Mouse (Mus musculus): Measurements from ENCODE around the gene Satb1. TPM values are rescaled to one million over a fixed set of nuclear protein-coding genes. Genes with fewer than 3 reads are reported as not detected.
A peak's percentile ranks its signal among the peaks of the same experiment; 100 is the strongest.

Gene Satb1
- total RNA-seq (2017): 174 and 181 TPM in 2 replicates

GRCm38 (mm10) chr17:51832900-51833577 is at the start of gene Satb1:
Gene Satb1, minus strand, starts transcription at chr17:51833290.
- peak; percentile 80 for ATAC-seq (ENCODE audit: extremely low read depth, insufficient number of reproducible peaks, low FRiP score, poor library complexity, severe bottlenecking)

GRCm38 (mm10) chr17:51882566-51882965 is 49.5 kb upstream of the Satb1 start:
- no peak for ATAC-seq (ENCODE audit: extremely low read depth, insufficient number of reproducible peaks, low FRiP score, poor library complexity, severe bottlenecking)

- no peak for ATAC-seq (ENCODE audit: extremely low read depth, insufficient number of reproducible peaks, low FRiP score, poor library complexity, severe bottlenecking)
These were observed 48.0 kb upstream of the Satb1 start for GRCm38 (mm10) chr17:51880895-51881622.

GRCm38 (mm10) chr17:51880221-51880620 is 47.1 kb upstream of the Satb1 start:
- no peak for ATAC-seq (ENCODE audit: extremely low read depth, insufficient number of reproducible peaks, low FRiP score, poor library complexity, severe bottlenecking)

- no peak for ATAC-seq (ENCODE audit: extremely low read depth, insufficient number of reproducible peaks, low FRiP score, poor library complexity, severe bottlenecking)
These were observed 46.6 kb upstream of the Satb1 start for GRCm38 (mm10) chr17:51879736-51880135.

- no peak for ATAC-seq (ENCODE audit: extremely low read depth, insufficient number of reproducible peaks, low FRiP score, poor library complexity, severe bottlenecking)
These were observed 46.1 kb upstream of the Satb1 start for GRCm38 (mm10) chr17:51879171-51879570.

- peak; percentile 93 for ATAC-seq (ENCODE audit: extremely low read depth, insufficient number of reproducible peaks, low FRiP score, poor library complexity, severe bottlenecking)
These were observed 43.4 kb upstream of the Satb1 start for GRCm38 (mm10) chr17:51876471-51876870.

GRCm38 (mm10) chr17:51857616-51858015 is 24.5 kb upstream of the Satb1 start:
- no peak for ATAC-seq (ENCODE audit: extremely low read depth, insufficient number of reproducible peaks, low FRiP score, poor library complexity, severe bottlenecking)

GRCm38 (mm10) chr17:51856332-51856731 is 23.2 kb upstream of the Satb1 start:
- ATAC-seq (ENCODE audit: extremely low read depth, insufficient number of reproducible peaks, low FRiP score, poor library complexity, severe bottlenecking): no peak

- no peak for ATAC-seq (ENCODE audit: extremely low read depth, insufficient number of reproducible peaks, low FRiP score, poor library complexity, severe bottlenecking)
These were observed 22.2 kb upstream of the Satb1 start for GRCm38 (mm10) chr17:51855261-51855660.

- ATAC-seq (ENCODE audit: extremely low read depth, insufficient number of reproducible peaks, low FRiP score, poor library complexity, severe bottlenecking): no peak
These were observed 20.9 kb upstream of the Satb1 start for GRCm38 (mm10) chr17:51853952-51854351.

- ATAC-seq (ENCODE audit: extremely low read depth, insufficient number of reproducible peaks, low FRiP score, poor library complexity, severe bottlenecking): no peak
These were observed 7.5 kb upstream of the Satb1 start for GRCm38 (mm10) chr17:51840596-51840995.

- no peak for ATAC-seq (ENCODE audit: extremely low read depth, insufficient number of reproducible peaks, low FRiP score, poor library complexity, severe bottlenecking)
These were observed 6.4 kb upstream of the Satb1 start for GRCm38 (mm10) chr17:51839484-51839883.

- ATAC-seq (ENCODE audit: extremely low read depth, insufficient number of reproducible peaks, low FRiP score, poor library complexity, severe bottlenecking): no peak
These were observed 3.8 kb upstream of the Satb1 start for GRCm38 (mm10) chr17:51836901-51837300.

GRCm38 (mm10) chr17:51836243-51836642 is 3.2 kb upstream of the Satb1 start:
- ATAC-seq (ENCODE audit: extremely low read depth, insufficient number of reproducible peaks, low FRiP score, poor library complexity, severe bottlenecking): no peak

GRCm38 (mm10) chr17:51833578-51834361 is 680 bp upstream of the Satb1 start:
- no peak for ATAC-seq (ENCODE audit: extremely low read depth, insufficient number of reproducible peaks, low FRiP score, poor library complexity, severe bottlenecking)

GRCm38 (mm10) chr17:51832421-51832875 is 642 bp downstream of the Satb1 start:
- peak; percentile 26; the same call in 1 of the 2 replicates for ATAC-seq (ENCODE audit: extremely low read depth, insufficient number of reproducible peaks, low FRiP score, poor library complexity, severe bottlenecking)

- no peak for ATAC-seq (ENCODE audit: extremely low read depth, insufficient number of reproducible peaks, low FRiP score, poor library complexity, severe bottlenecking)
These were observed 1.2 kb downstream of the Satb1 start for GRCm38 (mm10) chr17:51831702-51832420.

GRCm38 (mm10) chr17:51831121-51831701 is 1.9 kb downstream of the Satb1 start:
- no peak for ATAC-seq (ENCODE audit: extremely low read depth, insufficient number of reproducible peaks, low FRiP score, poor library complexity, severe bottlenecking)
